Mouse (Mus musculus) midbrain, postnatal 0 days (tissue): ENCODE data around the gene Zscan26. TPM values are rescaled to one million over a fixed set of nuclear protein-coding genes. Genes with fewer than 3 reads are reported as not detected.
A peak's percentile ranks its signal among the peaks of the same experiment; 100 is the strongest.
"Not testable (repeated sequence)": the region's sequence is repeated elsewhere in the genome, so short reads cannot be mapped to it uniquely, and the experiment has no call there.

ENCODE experiments used
- ATAC-seq: fragments of 200-750 bp; cut with Nextera tagmentation; 2 replicates; pipeline ENCODE4 v1.8.0; 2017; ENCODE audit warnings: moderate number of reproducible peaks, mild to moderate bottlenecking, moderate TSS enrichment, moderate library complexity; ENCODE audit not compliant: low FRiP score
- DNase-seq: peaks from one replicate; pipeline ENCODE4 v3.0.0-alpha.2; 2015; ENCODE audit warnings: low spot score
- H3K27ac ChIP-seq: fragments of 300-500 bp; sonication (generic); 2 replicates; pipeline ENCODE4 v1.5.1; 2014; ENCODE audit warnings: low read depth, mild to moderate bottlenecking, low read length, mixed read lengths
- H3K27me3 ChIP-seq: fragments of 300-500 bp; sonication (generic); 2 replicates; pipeline ENCODE4 v1.6.1; 2014; ENCODE audit warnings: low read length, control low read depth, mixed read lengths; ENCODE audit not compliant: insufficient read depth
- H3K36me3 ChIP-seq: fragments of 300-500 bp; sonication (generic); 2 replicates; pipeline ENCODE4 v1.6.1; 2014; ENCODE audit warnings: low read length, control low read depth, mixed read lengths; ENCODE audit not compliant: insufficient read depth
- H3K4me1 ChIP-seq: fragments of 300-500 bp; sonication (generic); 2 replicates; pipeline ENCODE4 v1.6.1; 2014; ENCODE audit warnings: mild to moderate bottlenecking, control low read depth, antibody characterized with exemption, low read length, mixed read lengths; ENCODE audit not compliant: insufficient read depth
- H3K4me2 ChIP-seq: fragments of 300-500 bp; sonication (generic); 2 replicates; pipeline ENCODE4 v1.6.1; 2014; ENCODE audit warnings: low read depth, mild to moderate bottlenecking, low read length, mixed read lengths; ENCODE audit not compliant: poor library complexity, severe bottlenecking
- H3K4me3 ChIP-seq: fragments of 300-500 bp; sonication (generic); 2 replicates; pipeline ENCODE4 v1.5.1; 2014; ENCODE audit warnings: low read depth, mild to moderate bottlenecking, low read length, moderate library complexity
- H3K9ac ChIP-seq: fragments of 300-500 bp; sonication (generic); replicated peaks from 2 replicates; pipeline ENCODE4 v1.6.1; 2014; ENCODE audit warnings: mild to moderate bottlenecking, low read length, moderate library complexity, mixed read lengths; ENCODE audit not compliant: poor library complexity, severe bottlenecking
- H3K9me3 ChIP-seq: fragments of 300-500 bp; sonication (generic); 2 replicates; pipeline ENCODE4 v1.6.1; 2016; ENCODE audit warnings: low read length, control low read depth
- CTCF ChIP-seq: IDR thresholded peaks from 2 replicates; pipeline ENCODE4 v1.5.1; 2016; ENCODE audit warnings: antibody characterized with exemption, mild to moderate bottlenecking
- WGBS: fragments of 180-500 bp; shearing (Covaris S2); extraction: QIAGEN DNeasy Blood & Tissue Kit; methylation state at CpG from one replicate; pipeline ENCODE4 v1.1.7; 2014; 5-methylcytosine and 5-hydroxymethylcytosine counted together
- polyA plus RNA-seq: library from polyadenylated mRNA; unstranded; fragments of >200 nt; fragmentation: Nextera tagmentation; extraction: Ambion mirVana; gene quantifications from 2 replicates; pipeline ENCODE4 v1.2.1, GENCODE M21; 2015
- total RNA-seq: library from RNA; depleted of rRNA; stranded (reverse); fragments of >200 nt; gene quantifications from 2 replicates; pipeline ENCODE4 v1.2.3, GENCODE M21; 2014

The Zscan26 gene
- total and polyA plus RNA-seq, 2 experiments from 2014 or later: 19.4 to 22.6 TPM

DNA sequence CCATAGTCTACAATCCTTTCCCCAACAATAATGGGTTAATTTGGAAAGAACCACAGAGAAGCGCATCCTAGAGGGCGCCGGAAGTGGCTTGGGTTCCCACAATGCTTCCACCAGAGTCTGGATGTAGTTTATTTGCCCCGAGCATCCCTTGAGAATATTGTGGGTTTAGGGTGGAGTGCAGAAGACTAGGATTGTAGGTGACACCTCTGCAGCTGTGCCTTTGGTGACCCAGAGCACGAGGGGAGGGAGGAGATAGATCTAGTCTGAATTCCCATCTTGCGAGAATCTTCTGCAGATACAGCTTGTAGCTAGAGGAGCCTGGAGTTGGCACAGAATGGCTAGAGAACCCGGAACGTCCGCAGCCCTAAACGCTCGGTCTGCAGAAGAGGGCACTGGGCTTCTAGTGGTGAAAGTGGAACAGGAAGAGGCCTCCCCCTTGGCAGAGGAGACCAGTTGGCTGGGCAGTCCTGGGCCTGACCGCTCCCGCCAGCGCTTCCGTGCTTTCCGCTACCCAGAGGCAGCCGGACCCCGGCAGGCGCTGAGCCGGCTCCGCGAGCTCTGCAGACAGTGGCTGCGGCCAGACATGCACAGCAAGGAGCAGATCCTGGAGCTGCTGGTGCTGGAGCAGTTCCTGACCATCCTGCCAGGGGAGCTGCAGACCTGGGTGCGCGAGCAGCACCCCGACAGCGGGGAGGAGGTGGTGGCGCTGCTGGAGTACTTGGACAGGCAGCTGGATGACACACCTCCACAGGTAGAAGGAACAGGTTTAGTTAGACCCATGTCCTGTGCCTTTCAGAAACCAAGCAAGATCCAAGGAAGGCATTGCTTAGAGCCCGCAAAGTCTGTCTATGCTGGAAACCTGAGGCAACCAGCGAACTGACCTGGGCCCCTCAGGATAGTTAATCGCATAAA, 25.5 kb upstream of the Zscan26 start, which contains the start of the genes Zkscan4 and Gm10065:
Gene Zkscan4 (plus strand): TSS at position 149 of the 912 bp plus-strand sequence.
Gene Gm10065 (minus strand): TSS at position 683 of the 912 bp plus-strand sequence.
- TF ChIP-seq CTCF: peak; percentile 64
- WGBS: 4% methylated on average over 31 of the region's 31 CpGs
- H3K36me3 ChIP-seq, H3K4me1 ChIP-seq, H3K9me3 ChIP-seq, H3K27me3 ChIP-seq: not testable (repeated sequence)
- peak; percentile 93 for DNase-seq
- Histone ChIP-seq H3K27ac (peak within 1 kb of the TSS; percentile 88), H3K9ac (peak within 1 kb of the TSS; percentile 74), H3K4me3 (peak within 1 kb of the TSS; percentile 58), H3K4me2 (peak within 1 kb of the TSS; percentile 57)
- ATAC-seq: peak; percentile 91

DNA sequence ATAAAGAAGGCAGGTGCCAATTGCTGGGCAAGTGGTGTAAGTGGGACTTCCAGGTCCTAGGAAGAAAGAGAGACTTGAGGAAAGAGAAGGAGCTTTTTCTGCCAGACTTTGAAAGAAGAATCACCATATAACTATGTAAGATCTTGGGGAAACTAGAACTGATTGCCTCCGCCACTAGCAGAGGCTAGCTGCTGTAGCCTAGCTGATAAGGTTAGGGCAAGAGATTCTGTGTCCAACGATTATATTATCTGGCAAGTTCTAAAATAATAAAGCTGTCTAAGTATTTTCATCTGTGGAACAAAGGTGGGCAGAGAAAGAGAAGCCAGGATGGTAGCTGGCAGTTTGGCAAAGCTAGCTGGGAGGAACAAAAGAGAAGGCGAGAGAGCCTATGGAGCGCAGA, 18.9 kb upstream of the Zscan26 start:
- TF ChIP-seq CTCF: no peak
- no peak for DNase-seq
- ATAC-seq: no peak
- H3K36me3 ChIP-seq: no peaks in the 10 kb centered on the region
- H3K4me1 ChIP-seq: no peaks in the 10 kb centered on the region
- H3K4me3 ChIP-seq: no peak overlapping the region
- H3K9me3 ChIP-seq: no peaks in the 10 kb centered on the region
- H3K27me3 ChIP-seq: no peaks in the 10 kb centered on the region
- H3K27ac ChIP-seq: no peak overlapping the region
- WGBS: 24% methylated on average over 4 of the region's 4 CpGs
- no peak overlapping the region for H3K4me2 ChIP-seq
- H3K9ac ChIP-seq: no peak overlapping the region

DNA sequence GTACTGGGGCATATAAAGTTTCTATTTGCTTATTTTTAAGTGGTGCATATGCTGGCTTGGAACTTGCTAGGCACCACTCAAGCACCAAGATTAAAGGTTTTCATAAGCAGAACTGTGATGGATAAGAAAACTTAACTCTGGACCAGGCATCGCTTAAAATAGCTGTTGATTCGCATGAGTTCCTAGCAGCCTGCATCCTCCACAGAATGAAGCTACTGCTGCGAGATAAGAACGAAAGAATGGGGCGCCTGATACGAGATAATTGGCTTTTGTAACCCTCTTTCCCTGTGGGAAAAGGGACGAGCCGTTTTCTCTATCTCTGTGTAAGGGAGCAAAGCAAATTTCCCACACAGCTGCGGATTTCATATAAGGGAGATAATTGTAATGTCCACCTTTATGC, 15.6 kb upstream of the Zscan26 start:
- Histone ChIP-seq H3K4me2 (peak overlapping the region; percentile 86), H3K9me3 (no peaks in the 10 kb centered on the region), H3K36me3 (no peaks in the 10 kb centered on the region), H3K4me3 (peak overlapping the region; percentile 49; the same call in 1 of the 2 replicates), H3K9ac (no peak overlapping the region), H3K4me1 (no peaks in the 10 kb centered on the region), H3K27ac (no peak overlapping the region), H3K27me3 (no peaks in the 10 kb centered on the region)
- whole genome bisulfite sequencing: 10% methylated on average over 9 of the region's 9 CpGs
- DNase-seq (no peak), ATAC-seq (no peak)
- no peak for TF ChIP-seq CTCF

DNA sequence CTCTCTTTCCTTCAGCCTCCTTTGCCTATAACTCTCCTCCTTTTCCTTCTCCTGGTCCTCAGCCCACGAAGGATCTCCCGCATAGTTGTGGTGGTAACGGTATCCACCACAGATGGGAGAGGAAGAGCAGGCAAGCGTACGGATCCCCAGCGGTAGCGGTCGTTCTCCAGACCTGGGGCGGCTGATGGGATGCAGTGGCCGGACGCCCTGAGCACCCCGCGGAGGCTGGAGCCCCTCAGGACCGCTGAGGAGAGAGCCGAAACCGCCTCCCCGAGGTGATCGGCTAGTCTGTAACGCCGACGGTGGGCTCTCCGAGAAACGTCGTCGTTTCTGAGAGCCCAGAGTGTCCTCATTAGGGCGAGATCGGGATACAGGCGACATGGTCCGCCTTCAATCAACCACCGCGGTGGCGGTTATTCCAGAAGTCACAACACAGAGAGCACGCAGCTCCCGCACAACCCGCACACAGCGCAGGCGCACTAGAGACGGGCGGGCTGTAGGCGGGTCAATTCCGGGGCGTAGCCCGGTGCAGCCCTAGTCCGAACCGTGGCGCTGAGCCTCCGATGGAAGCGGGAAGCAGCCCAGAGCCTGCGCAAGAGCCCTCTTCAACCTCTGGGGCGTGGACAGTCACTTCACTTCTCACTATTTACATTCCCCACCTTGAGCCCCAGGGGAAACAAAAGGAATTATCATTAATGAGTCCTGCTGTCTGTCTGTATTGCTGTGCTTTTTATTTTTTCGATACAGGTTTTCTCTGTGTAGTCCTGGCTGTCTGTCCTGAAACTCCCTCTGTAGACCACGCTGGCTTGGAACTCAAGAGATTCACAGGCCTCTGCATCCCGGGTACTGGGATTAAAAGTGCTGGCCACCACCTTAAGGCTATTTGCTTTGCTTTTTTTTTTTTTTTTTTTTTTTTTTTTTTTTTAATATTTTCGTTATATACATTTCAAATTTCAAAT, 14.8 kb upstream of the Zscan26 start, which contains the start of gene Nkapl:
Gene Nkapl (minus strand): TSS at position 449 of the 959 bp plus-strand sequence.
- H3K9me3 ChIP-seq: no peaks in the 10 kb centered on the region

DNA sequence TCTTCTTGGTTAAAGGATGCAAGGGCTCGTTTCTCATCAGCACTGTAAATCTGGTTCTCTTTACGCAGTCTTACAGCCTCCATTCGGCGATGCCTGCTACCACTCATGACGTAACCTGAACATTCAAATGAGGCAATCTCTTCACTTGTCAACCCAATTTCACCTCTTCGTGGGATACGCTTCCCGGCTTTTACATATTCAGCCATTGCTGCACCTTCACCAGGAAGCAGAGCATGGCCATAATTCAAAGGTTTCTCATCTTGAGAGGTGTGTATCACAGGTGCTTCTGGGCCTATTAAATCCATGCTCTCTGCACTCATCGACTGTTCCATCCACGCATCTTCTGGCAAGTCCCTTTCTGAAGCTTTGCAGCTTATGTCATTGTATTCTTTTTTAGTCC, 13.8 kb upstream of the Zscan26 start:
- no peaks in the 10 kb centered on the region for H3K36me3 ChIP-seq
- H3K4me1 ChIP-seq: no peaks in the 10 kb centered on the region
- H3K27ac ChIP-seq: no peak overlapping the region
- H3K27me3 ChIP-seq: no peaks in the 10 kb centered on the region
- no peak overlapping the region for H3K4me2 ChIP-seq
- no peaks in the 10 kb centered on the region for H3K9me3 ChIP-seq
- H3K4me3 ChIP-seq: no peak overlapping the region
- no peak overlapping the region for H3K9ac ChIP-seq
- DNase-seq: no peak
- TF ChIP-seq CTCF: no peak
- WGBS: 89% methylated on average over 10 of the region's 10 CpGs
- ATAC-seq: no peak

More for the DNA sequence above, 14.8 kb upstream of the Zscan26 start, which contains the start of gene Nkapl:
- Histone ChIP-seq H3K4me3 (peak within 1 kb of the TSS; percentile 49), H3K27ac (peak within 1 kb of the TSS; percentile 52), H3K4me1 (no peaks in the 10 kb centered on the region), H3K27me3 (no peaks in the 10 kb centered on the region), H3K36me3 (no peaks in the 10 kb centered on the region), H3K9ac (peak within 1 kb of the TSS; percentile 61), H3K4me2 (peak within 1 kb of the TSS; percentile 86)
- ATAC-seq: peak; percentile 98
- WGBS: under 1% methylated on average over 49 of the region's 54 CpGs
- TF ChIP-seq CTCF: no peak
- peak; percentile 91 for DNase-seq

DNA sequence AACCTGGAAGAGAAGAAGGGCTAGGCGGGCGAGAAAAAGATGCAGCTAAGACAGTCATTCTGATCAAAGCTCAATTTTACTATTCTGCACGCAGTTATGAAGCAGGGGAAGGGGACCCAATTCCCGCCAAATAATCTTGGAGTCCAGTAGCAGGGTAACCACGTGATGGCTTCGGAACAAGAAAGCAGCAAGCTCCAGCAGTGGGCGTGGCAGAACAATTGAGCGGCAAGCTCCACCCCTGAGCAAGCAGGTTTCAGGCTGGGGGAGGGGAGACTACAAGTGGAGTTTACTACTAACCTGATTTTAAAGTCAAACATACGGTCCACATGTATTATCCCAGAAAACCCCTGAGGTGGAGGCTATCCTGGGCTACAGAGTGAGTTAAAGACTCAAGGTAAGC, 9.0 kb upstream of the Zscan26 start:
- H3K9me3 ChIP-seq, DNase-seq: not testable (repeated sequence)

More for the DNA sequence above, 9.0 kb upstream of the Zscan26 start:
- not testable (repeated sequence) for H3K4me2 ChIP-seq, ATAC-seq, H3K4me3 ChIP-seq, H3K27ac ChIP-seq, H3K27me3 ChIP-seq, H3K9ac ChIP-seq, H3K4me1 ChIP-seq, H3K36me3 ChIP-seq
- WGBS: 55% methylated on average over 9 of the region's 9 CpGs
